Mouse (Mus musculus) urinary bladder, postnatal 10 days (tissue): ENCODE data around the gene Hectd3.

ENCODE experiments used
- DNase-seq: peaks from one replicate; pipeline ENCODE4 v3.0.0; 2022; ENCODE audit warnings: low spot score

Gene Hectd3

DNA sequence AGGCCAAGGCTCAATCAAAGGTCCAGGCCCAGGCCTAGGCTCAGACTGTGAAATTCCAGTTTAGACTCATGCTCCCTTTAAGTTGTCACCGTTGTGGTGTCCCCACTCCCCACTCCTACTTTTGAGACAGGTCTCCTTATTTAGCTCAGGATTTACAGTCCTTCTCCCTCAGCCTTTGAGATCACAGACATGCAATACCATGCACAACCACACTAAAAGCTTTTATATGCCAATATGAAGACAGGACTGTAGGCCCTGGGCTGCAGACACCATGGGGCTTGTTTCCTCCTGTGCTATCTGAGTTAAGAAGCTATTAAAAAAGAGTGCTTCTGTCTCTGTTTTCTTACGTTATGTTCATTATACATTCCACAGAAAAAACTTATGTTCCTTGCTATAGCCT is 22.6 kb downstream of the Hectd3 start:
- DNase-seq: no peak

DNA sequence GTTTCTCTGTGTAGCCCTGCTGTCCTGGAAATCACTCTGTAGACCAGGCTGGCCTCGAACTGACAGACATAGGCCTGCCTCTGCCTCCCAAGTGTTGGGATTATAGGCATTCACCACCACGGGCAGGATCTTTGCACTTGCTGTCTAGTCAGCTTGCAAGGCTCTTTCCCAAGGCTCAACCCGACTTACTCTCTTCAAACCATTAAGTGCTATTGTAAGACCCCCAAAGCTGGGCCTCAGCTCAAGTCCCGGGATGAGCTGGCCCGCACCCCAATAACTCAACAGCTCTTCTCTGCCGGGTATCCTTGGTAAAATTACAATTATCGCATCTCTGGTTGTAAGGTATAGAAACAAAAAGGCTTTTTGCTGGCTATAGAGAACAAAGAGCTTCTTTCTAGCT is 23.2 kb downstream of the Hectd3 start:
- DNase-seq: no peak

DNA sequence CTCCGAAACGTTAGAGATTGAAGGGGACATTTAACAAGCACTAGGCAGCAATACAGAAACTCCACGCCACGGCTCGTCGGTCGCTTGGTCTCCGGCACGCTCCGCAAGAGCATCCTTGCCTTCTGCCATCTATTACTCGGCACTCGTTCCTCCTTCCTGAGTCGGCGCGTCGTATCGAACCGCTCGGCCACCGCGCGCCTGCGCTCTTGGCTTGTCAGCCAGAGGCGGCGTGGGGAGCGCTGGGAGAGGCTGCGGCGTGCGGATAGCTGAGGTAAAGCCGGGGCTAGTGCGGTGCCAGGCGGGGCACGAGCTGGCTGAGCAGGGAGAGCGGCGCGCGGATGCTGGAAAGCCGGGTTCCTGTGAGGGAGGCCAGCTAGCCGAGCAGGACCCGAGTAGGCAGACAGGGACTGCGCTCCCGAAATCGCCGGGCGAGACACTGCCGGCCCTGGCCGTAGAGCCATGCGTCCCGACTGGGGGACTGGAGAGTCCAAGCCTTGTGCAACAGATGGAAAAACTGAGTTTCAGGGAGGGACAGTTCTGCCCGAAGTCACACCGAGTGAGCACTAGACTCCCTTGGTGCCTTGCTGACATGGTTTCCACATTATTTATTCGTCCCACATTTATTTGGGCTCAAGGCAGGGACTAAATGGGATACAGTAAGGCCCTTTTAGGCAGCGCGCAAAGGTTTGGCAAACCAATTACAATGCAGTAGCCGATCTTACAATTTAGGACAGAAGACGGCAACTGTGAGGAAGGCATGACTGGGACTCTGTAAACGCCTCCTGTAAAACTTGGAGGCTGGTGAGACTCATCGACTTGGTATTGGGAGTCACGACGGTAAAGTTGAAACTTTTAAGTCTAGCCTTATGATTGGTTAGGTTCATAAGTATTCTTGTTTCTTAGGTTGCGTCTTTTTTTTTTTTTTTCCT is 24.4 kb downstream of the Hectd3 start, which contains the start of gene Eif2b3:
Gene Eif2b3 (plus strand): TSS at position 197 of the 929 bp plus-strand sequence.
- peak; percentile 55 for DNase-seq

DNA sequence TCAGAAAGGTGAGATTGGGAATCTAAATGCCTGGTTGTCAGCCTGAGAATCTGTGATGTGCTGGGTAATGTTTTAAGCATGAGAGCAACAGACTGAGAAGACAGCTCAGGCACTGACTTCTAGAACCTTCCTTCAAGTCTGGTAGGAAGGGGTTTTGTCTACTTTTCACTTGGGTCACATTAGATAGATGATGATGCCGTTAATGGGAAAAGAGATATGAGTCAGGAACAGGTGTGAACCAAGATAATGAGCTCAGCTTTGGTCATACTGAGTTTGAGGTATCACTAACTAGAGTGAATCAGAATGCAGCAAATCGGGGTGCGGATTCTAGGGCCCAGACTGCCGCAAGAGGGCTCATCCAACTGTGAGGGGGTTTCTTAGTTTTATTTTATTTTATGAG is 28.4 kb downstream of the Hectd3 start:
- no peak for DNase-seq

DNA sequence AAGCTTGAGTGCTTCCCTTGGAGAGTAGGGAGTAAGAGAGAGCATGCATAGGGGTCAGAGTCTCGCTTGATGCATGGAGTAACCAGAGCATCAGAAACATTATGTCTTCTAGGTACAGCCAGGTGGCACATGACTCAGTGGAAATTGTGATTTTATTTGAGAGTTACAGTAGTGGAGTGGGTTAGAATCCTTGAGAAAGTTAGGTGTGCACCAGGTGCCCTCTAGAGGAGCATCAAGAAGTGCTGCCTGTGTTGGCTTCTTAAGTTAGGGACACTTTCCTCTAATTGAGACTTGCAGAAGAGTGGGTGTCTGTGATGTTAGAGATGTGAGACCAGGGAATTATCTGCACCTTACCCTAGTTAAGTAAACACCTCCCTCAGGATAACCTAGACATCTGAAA is 36.0 kb downstream of the Hectd3 start:
- no peak for DNase-seq

DNA sequence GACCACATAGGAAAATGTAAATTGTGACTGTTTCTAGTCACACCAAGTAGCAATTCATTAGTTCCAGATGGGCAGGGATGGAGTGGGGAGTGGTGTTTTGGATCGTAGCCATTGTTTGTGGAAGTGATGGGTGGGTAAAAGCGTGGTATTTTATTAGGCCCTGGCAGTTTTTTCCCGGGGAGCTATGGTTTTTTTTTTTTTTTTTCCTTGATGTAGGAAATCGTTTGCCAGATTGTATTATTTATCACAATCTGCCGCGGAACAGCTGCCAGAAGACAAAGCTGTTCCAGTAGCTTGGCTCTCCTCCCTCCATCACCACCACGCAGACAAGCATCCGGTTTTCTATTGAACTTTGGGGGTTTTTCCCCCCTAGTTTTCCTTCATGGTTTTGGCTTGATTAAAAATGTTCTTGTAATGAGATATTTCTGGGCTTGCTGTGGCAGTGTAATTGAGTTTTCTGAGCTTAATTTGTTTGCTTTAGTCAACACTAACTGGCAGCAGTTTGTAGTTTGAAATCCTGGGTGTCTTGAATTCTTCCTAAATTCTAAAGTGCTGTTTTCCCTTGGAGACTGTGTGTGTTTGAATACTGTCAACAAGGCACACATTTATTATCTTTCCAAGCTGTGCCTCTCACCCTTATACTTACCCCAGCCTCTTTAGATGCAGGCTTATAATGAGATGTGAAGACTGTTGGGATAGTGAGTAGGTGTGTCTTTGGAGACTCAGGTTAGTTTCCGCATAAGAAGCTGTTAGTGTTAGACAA is 45.0 kb downstream of the Hectd3 start:
- no peak for DNase-seq

DNA sequence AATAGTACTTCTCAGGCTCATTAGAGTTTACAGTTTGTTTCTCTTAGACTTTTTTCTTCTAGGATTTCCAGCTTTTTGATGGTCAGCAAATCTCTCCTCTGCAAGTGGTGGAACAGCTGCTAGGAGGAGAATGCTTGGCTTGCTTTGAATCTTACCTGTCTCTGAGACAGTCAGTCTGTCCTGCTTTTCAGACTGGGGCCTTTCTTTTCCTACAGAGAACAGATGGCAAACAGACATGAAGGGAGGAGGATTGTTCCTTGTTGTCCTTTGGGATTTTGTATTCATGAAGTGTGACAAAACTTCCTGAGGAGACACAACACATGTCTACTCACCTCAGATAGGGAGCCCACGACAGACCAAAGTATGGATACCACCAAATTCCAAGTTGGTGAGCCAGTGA is 45.7 kb downstream of the Hectd3 start:
- no peak for DNase-seq

DNA sequence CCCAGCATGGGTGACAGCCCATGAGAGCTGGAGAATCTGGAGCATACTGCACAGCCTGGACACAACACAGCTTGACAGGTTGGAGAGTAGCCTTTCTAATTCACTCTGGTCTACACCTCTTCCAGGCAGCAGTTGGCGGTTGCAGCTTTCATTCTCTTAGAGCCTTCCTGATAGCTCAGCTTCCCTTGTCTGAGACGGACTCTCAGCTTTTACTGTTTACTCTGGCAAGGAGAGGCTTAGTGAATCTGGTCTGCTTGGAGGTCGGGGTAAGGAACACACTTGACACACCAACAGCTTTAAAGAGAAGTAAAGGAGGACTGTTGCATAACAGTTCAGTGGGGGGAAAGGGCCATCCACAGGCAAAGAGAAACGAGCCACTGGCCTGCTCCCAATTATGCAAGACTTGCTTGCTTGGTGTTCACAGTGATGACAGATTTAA is 46.2 kb downstream of the Hectd3 start:
- DNase-seq: no peak

DNA sequence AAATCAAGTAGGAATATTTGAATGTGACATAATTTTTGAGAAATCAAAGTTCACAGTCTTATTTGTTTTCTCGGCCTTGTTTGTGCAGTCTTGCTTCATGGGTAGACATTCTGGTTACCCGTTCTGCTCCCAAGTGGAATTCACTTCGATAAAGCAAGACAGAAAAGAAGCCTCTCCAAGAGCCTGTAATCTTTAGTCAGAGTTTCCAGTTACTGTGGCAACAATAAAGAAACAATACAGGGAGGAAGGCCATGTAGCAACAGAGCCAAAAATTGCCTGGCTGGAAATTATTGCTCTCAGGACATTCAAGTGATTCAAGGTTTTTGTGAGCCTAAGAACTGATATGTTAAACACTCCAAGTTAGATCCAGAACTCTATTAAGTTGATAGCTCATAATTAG is 53.7 kb downstream of the Hectd3 start:
- no peak for DNase-seq

DNA sequence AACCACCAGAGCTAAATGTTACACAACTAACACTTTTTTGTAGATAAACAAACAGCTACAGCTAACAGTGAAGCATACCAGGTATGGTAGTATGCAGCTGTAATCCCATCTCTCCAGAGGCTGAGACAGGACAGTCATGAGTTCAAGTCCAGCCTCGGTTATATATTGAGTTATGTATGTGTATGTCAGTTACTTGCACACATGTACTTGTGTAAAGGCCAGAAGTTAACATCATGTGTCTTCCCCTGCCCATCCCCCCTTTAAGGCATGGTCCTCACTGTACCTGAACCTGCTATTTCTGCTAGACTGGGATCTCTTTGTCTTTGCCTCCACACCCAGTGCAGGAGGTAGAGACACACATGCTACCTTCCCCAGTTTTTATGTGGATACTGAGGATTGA is 54.4 kb downstream of the Hectd3 start:
- DNase-seq: no peak

DNA sequence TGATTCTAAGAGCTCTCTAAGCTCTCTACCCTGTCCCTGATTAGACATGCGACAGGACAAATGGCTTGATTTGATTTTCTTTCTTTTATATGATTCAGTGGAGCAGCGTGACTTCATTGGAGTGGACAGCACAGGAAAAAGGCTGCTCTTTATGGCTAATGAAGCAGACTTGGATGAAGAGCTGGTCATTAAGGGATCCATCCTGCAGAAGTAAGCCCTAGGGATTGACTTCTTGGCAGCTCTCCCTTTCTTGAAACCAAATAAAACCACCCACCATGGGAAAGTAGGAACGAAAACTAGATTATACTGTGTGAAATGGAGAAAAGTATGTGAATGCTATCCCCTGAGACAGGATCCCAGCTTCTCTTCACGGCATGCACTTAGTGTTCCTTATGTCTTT is 57.5 kb downstream of the Hectd3 start:
- no peak for DNase-seq

DNA sequence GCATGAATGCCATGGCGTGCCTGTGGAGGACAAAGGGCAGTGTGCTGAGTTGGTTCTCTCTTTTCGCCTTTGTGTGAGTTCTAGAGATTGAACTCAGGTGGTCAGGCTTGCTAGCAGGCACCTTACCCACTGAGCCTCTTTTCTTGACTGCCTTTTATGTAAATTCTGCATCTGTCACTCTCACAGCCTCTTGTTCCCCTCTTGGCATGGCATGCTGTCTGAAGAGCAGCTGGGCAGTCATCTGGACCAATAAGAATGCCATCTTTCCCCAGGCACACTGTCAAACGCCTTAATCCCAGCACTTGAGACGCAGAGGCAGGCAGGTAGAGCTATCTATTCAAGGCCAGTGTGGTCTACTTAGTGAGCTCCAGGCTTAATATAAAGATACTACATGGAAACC is 58.8 kb downstream of the Hectd3 start:
- DNase-seq: no peak
